Mouse (Mus musculus) lung, postnatal 0 days (tissue): ENCODE measurements around the gene Relt.
A peak's percentile ranks its signal among the peaks of the same experiment; 100 is the strongest.

Experiments used
- CTCF ChIP-seq: IDR thresholded peaks from 2 replicates; pipeline ENCODE4 v1.5.1; 2016; ENCODE audit warnings: antibody characterized with exemption, mild to moderate bottlenecking
- EP300 ChIP-seq: IDR thresholded peaks from 2 replicates; pipeline ENCODE4 v1.6.1; 2016; ENCODE audit warnings: antibody characterized with exemption, mild to moderate bottlenecking, control low read depth

GRCm38 (mm10) chr7:100886535-100886934 lies 23.3 kb upstream of the Relt start:
- TF ChIP-seq EP300 = no peak
- TF ChIP-seq CTCF = peak; percentile 87
